Mouse (Mus musculus): ENCODE measurements around the gene Kat7. TPM values are rescaled to one million over a fixed set of nuclear protein-coding genes. Genes with fewer than 3 reads are reported as not detected.
A peak's percentile ranks its signal among the peaks of the same experiment; 100 is the strongest.

The Kat7 gene
- polyA plus RNA-seq, 1 experiment from 2014 or later, result 44.2 TPM

DNA sequence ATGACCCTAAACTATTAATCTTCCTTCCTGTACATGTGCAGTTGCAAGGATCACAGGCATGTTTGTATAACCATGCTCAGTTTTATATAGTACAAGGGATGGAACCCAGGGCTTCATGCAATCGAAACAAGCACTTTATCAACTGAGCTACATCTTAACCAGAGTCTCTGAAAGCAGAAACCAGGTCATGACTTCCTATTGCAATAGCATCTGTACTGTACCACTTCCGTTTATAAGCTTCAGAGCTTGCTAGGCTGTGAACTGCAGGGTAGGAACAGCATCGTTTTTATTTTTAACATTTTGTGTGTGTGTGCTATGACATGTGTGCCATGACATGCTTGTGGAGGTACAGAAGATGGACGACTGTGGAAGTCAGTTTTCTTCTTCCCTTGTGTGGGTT is 23.2 kb upstream of the Kat7 start:
- ATAC-seq (ENCODE audit: extremely low read depth, insufficient number of reproducible peaks, low FRiP score, low TSS enrichment), result no peak
- WGBS, result 49% methylated on average over 4 of the region's 4 CpGs

DNA sequence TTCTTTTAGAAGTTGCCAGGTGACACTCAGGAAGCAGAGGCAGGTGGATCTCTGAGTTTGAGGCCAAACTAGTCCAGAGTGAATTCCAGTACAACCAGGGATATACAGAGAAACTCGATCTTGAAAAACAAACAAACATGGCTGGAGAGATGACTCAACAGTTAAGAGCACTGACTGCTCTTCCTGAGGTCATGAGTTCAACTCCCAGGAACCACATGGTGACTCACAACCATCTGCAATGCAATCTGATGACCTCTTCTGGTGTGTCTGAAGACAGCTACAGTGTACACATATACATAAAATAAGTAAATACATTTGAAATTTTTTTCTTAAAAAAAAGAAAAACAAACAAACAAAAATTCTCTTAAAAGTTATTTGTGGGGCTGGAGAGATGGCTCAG is 20.6 kb upstream of the Kat7 start:
- peaks cover 12% of the 10 kb centered on the region for H3K4me1 ChIP-seq
- no peak overlapping the region for H3K4me2 ChIP-seq
- 63% methylated on average over 1 of the region's 1 CpGs for WGBS
- ATAC-seq (ENCODE audit: extremely low read depth, insufficient number of reproducible peaks, low FRiP score, low TSS enrichment), result no peak
- H3K9ac ChIP-seq, result no peak overlapping the region
- H3K9me3 ChIP-seq, result no peaks in the 10 kb centered on the region
- no peak overlapping the region for H3K27ac ChIP-seq (replicated peaks)
- no peaks in the 10 kb centered on the region for H3K27me3 ChIP-seq (replicated peaks)
- no peak overlapping the region for H3K4me3 ChIP-seq
- no peaks in the 10 kb centered on the region for H3K36me3 ChIP-seq

More for the DNA sequence above, 23.2 kb upstream of the Kat7 start:
- H3K27ac ChIP-seq (replicated peaks), result no peak overlapping the region
- H3K9me3 ChIP-seq, result no peaks in the 10 kb centered on the region
- peaks cover 21% of the 10 kb centered on the region for H3K4me1 ChIP-seq
- H3K9ac ChIP-seq, result no peak overlapping the region
- H3K27me3 ChIP-seq (replicated peaks), result no peaks in the 10 kb centered on the region
- H3K36me3 ChIP-seq, result no peaks in the 10 kb centered on the region
- H3K4me3 ChIP-seq, result no peak overlapping the region
- no peak overlapping the region for H3K4me2 ChIP-seq

DNA sequence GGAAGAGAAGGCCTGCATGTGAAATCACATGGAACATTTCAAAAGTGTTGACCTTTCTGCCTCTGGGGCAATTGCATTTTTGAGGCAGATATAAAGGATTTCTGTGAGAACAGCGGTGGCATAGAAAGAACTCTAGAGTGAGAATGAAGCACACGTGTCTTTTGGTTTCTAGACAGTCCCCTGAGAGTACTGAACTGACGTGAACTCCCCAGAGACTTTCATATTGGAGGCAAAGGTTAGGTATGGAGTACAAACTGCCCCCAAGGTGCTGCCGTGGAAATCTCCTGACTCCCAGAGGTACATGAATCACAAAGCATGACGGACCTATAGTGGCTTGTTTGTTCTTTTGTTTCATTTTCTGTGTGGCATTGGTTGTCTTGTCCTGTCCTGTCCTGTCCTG is 18.6 kb upstream of the Kat7 start:
- H3K4me3 ChIP-seq, result no peak overlapping the region
- no peaks in the 10 kb centered on the region for H3K36me3 ChIP-seq
- no peaks in the 10 kb centered on the region for H3K9me3 ChIP-seq
- H3K27ac ChIP-seq (replicated peaks), result no peak overlapping the region
- H3K9ac ChIP-seq, result no peak overlapping the region
- H3K4me1 ChIP-seq, result 0 out of 2 replicates have a peak, but pooled peaks cover 4% of the 10 kb centered on the region
- no peaks in the 10 kb centered on the region; the same call in 1 of the 2 replicates for H3K27me3 ChIP-seq (replicated peaks)
- 77% methylated on average over 5 of the region's 5 CpGs for WGBS
- no peak for ATAC-seq (ENCODE audit: extremely low read depth, insufficient number of reproducible peaks, low FRiP score, low TSS enrichment)
- H3K4me2 ChIP-seq, result no peak overlapping the region

DNA sequence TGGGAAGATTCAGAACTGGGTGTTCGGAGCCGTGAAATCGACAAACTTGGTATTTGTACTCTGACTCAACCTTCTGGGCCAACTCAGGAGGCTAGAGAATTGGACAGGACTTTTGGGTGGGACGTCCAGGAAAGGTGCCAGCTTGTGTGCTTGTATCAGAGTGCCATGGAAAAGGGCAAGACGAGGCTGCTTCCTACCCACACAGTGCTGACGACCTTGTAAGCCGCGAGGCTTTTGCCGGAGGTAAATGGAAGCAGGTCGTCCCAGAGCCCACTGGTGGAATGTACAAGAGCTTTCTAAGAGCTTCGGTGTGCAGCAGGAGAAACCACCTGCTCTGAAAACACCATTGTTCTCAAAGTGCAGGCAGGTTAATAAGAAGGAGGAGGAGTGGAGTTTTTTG is 16.2 kb upstream of the Kat7 start:
- 0 out of 2 replicates have a peak, but pooled peaks cover 4% of the 10 kb centered on the region for H3K4me1 ChIP-seq
- H3K27ac ChIP-seq (replicated peaks), result peak overlapping the region; percentile 40; the same call in 1 of the 2 replicates
- H3K4me3 ChIP-seq, result no peak overlapping the region
- 71% methylated on average over 11 of the region's 11 CpGs for WGBS
- ATAC-seq (ENCODE audit: extremely low read depth, insufficient number of reproducible peaks, low FRiP score, low TSS enrichment), result no peak
- no peak overlapping the region for H3K4me2 ChIP-seq
- H3K36me3 ChIP-seq, result no peaks in the 10 kb centered on the region
- no peak overlapping the region for H3K9ac ChIP-seq
- no peaks in the 10 kb centered on the region for H3K9me3 ChIP-seq
- H3K27me3 ChIP-seq (replicated peaks), result no peaks in the 10 kb centered on the region; the same call in 1 of the 2 replicates

DNA sequence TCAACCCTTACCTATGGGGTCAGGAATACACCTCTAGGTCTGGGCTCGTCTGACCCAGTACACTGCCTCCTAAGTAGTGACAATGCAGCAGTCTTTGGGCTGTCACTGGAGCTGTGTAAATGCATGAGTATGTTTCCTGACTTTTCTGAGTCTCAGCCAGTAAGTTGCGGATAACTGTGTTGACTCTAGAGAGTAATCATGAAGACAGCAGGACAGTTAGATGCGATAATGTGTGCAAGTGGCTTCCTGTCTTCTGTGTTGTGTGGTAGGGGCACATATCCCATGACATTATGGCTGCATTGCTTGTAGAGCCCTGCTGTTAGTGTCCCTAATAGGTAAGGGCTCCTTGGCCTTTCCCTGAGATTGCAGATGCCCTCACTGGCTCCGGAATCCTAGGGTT is 15.8 kb upstream of the Kat7 start:
- WGBS, result 73% methylated on average over 4 of the region's 4 CpGs
- Histone ChIP-seq H3K27ac (replicated peaks) (0 out of 2 replicates have a peak overlapping the region, but pooled peaks have one; percentile 40), H3K4me3 (no peak overlapping the region), H3K9ac (no peak overlapping the region), H3K4me2 (no peak overlapping the region), H3K4me1 (0 out of 2 replicates have a peak, but pooled peaks cover 4% of the 10 kb centered on the region), H3K27me3 (replicated peaks) (no peaks in the 10 kb centered on the region; the same call in 1 of the 2 replicates), H3K36me3 (no peaks in the 10 kb centered on the region), H3K9me3 (no peaks in the 10 kb centered on the region)
- no peak for ATAC-seq (ENCODE audit: extremely low read depth, insufficient number of reproducible peaks, low FRiP score, low TSS enrichment)

DNA sequence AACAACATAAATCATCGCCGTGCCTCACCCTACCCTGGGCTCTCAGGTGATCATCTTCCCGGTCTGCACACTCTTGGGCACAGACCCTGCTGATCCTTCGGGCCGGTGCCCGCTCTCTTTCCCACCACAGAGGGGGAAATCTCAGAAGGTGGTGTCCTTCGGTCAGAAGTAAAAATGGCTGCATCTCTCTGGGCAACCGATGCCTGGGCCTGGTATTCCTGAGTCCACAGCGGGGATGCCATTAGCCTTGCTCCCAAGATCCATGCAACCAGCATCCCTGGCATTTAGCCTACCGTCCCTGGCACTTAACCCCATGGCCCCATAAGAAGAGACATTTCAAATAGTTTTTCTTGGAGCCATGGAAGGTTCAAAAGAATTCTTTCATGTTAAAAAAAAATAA is 14.1 kb upstream of the Kat7 start:
- Histone ChIP-seq H3K4me2 (no peak overlapping the region), H3K27ac (replicated peaks) (no peak overlapping the region), H3K9me3 (no peaks in the 10 kb centered on the region), H3K36me3 (no peaks in the 10 kb centered on the region), H3K4me1 (0 out of 2 replicates have a peak, but pooled peaks cover 4% of the 10 kb centered on the region), H3K27me3 (replicated peaks) (no peaks in the 10 kb centered on the region; the same call in 1 of the 2 replicates), H3K4me3 (no peak overlapping the region), H3K9ac (no peak overlapping the region)
- 92% methylated on average over 10 of the region's 10 CpGs for WGBS
- no peak for ATAC-seq (ENCODE audit: extremely low read depth, insufficient number of reproducible peaks, low FRiP score, low TSS enrichment)

DNA sequence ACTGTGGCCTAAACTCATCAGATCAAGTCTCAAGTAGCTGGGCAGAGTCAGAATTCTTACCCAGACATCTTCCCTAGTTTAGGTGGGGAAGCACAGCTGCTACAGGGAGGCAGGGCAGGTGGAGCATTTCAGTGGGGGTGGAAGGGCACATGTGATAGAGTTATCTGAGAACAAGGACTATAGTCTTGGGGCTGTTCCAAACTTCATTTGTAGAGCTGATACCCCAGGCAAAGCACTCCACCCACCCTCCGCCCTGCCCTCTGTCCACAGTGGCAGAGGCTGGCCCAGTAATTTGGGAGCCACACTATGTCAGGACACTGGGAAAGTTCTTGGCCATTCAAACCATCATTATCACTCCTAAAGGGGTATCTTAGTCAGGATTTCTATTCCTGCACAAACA is 10.0 kb upstream of the Kat7 start:
- Histone ChIP-seq H3K9me3 (no peaks in the 10 kb centered on the region), H3K4me2 (no peak overlapping the region), H3K27ac (replicated peaks) (no peak overlapping the region), H3K27me3 (replicated peaks) (no peaks in the 10 kb centered on the region; the same call in 1 of the 2 replicates), H3K4me3 (no peak overlapping the region), H3K36me3 (no peaks in the 10 kb centered on the region), H3K9ac (no peak overlapping the region), H3K4me1 (peaks cover 10% of the 10 kb centered on the region; the same call in 1 of the 2 replicates)
- WGBS, result 81% methylated on average over 1 of the region's 1 CpGs
- ATAC-seq (ENCODE audit: extremely low read depth, insufficient number of reproducible peaks, low FRiP score, low TSS enrichment), result no peak

DNA sequence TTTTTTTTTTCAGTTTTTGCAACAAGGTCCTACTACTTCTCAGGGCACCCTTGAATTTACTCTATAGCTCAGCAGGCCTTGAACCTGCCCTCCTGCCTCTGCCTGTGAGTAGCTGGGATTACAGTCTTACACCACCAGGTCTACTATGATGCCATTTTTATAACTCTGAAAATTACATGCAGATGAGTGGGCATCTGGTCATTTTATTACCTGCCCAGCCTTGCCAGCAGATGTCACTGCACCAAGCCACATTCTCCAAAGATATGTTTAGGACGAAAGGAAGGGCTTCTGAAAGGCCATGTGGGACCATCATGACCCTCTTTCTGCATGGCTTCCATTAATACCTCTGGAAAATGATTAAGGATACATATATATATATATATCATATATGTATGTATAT is 9.5 kb upstream of the Kat7 start:
- H3K4me2 ChIP-seq, result no peak overlapping the region
- ATAC-seq (ENCODE audit: extremely low read depth, insufficient number of reproducible peaks, low FRiP score, low TSS enrichment), result no peak
- no peaks in the 10 kb centered on the region; the same call in 1 of the 2 replicates for H3K27me3 ChIP-seq (replicated peaks)
- no peak overlapping the region for H3K4me3 ChIP-seq
- H3K36me3 ChIP-seq, result no peaks in the 10 kb centered on the region
- no peaks in the 10 kb centered on the region for H3K9me3 ChIP-seq
- no peak overlapping the region for H3K9ac ChIP-seq
- H3K4me1 ChIP-seq, result peaks cover 11% of the 10 kb centered on the region; the same call in 1 of the 2 replicates
- no peak overlapping the region for H3K27ac ChIP-seq (replicated peaks)
- 35% methylated on average over 1 of the region's 1 CpGs for WGBS

DNA sequence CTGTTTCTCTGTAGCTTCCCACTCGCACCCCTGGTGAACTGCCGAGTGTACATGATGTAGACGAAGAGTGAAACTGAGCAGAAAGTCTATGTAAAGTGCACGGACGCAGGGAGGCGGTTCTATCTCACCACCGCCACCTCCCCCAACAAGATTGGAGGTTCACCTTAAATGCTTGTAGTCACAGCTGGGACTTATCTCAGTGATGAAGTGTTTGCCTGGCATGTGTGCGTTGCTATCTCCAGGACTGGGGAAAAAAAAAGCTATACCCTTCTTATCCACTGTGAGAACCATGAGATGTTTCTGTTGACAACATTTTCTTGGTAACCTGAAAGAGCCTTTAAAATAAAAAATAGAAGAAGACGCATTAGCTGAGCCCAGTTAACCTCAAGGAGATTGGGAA is 8.1 kb upstream of the Kat7 start:
- H3K4me3 ChIP-seq, result no peak overlapping the region
- no peaks in the 10 kb centered on the region for H3K36me3 ChIP-seq
- H3K27me3 ChIP-seq (replicated peaks), result no peaks in the 10 kb centered on the region
- 31% methylated on average over 9 of the region's 9 CpGs for WGBS
- H3K4me1 ChIP-seq, result peaks cover 11% of the 10 kb centered on the region; the same call in 1 of the 2 replicates
- H3K9ac ChIP-seq, result no peak overlapping the region
- H3K9me3 ChIP-seq, result no peaks in the 10 kb centered on the region
- ATAC-seq (ENCODE audit: extremely low read depth, insufficient number of reproducible peaks, low FRiP score, low TSS enrichment), result no peak
- H3K27ac ChIP-seq (replicated peaks), result no peak overlapping the region
- 0 out of 2 replicates have a peak overlapping the region, but pooled peaks have one; percentile 4 for H3K4me2 ChIP-seq

DNA sequence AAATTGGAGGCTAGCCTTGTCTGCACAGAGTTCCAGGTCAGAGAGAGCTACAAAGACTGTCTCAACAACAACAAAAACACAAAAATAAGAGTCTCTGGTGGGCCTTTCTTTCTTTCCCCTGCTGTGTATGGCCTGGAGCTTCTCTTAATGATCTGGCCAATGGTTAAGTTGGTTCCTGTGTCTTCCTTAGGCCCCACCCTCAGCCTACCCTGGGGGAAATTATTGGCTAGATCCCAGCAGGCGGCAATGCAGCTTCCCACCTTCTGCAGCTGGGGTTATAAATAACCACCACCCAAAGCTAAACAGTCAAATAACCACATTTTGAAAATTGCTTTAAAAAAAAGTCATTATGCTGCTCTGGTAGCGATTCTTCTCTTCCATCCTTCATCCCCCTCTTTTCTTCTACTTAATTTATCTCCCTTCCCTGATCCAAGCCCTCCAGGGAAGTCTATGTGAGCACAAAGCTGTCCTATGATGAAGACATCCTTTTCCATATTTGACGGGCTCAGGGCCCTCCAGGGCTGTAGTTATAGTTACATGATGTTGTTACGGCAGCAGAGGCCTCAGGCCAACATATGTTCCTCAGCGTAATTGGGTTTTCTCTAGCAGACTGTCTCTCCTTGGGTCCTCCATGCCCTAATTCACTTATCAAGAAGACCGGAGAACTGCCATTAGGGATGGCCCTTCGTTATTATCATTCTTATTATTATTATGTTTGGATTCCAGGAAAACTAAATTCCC is 5.3 kb upstream of the Kat7 start:
- Histone ChIP-seq H3K9ac (no peak overlapping the region), H3K36me3 (no peaks in the 10 kb centered on the region), H3K27me3 (replicated peaks) (no peaks in the 10 kb centered on the region), H3K27ac (replicated peaks) (no peak overlapping the region), H3K4me1 (peaks cover 22% of the 10 kb centered on the region), H3K4me2 (no peak overlapping the region), H3K4me3 (no peak overlapping the region), H3K9me3 (no peaks in the 10 kb centered on the region)
- ATAC-seq (ENCODE audit: extremely low read depth, insufficient number of reproducible peaks, low FRiP score, low TSS enrichment), result no peak
- WGBS, result 77% methylated on average over 7 of the region's 7 CpGs

DNA sequence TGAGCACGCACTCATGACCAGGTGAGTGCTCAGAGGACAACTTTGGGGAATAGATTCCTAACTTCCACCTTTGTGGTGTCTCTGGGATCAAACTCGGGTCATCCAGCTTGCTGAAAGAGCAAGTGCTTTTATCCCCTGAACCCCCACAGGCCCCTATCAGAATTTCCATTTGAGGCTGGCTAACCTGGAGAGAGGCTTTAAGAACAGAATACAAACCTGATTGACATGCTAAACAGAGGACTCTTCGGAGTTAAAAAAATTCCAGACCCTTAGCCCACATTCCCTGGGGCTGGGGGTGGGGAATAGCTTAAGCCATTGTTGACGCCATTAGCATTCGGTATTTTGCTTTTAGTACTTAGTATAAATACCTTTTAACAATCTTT is 1.4 kb upstream of the Kat7 start:
- H3K4me2 ChIP-seq, result peak overlapping the region; percentile 75
- peak overlapping the region; percentile 89 for H3K27ac ChIP-seq (replicated peaks)
- H3K27me3 ChIP-seq (replicated peaks), result no peaks in the 10 kb centered on the region
- no peak for ATAC-seq (ENCODE audit: extremely low read depth, insufficient number of reproducible peaks, low FRiP score, low TSS enrichment)
- peak overlapping the region; percentile 92 for H3K4me3 ChIP-seq
- peaks cover 2% of the 10 kb centered on the region; the same call in 1 of the 2 replicates for H3K36me3 ChIP-seq
- peak overlapping the region; percentile 85 for H3K9ac ChIP-seq
- peaks cover 33% of the 10 kb centered on the region for H3K4me1 ChIP-seq
- no peaks in the 10 kb centered on the region for H3K9me3 ChIP-seq
- WGBS, result 33% methylated on average over 5 of the region's 5 CpGs

Data from heart, embryonic 13.5 days (tissue).